Mouse (Mus musculus) CH12F3 (cell line): ENCODE results near the gene Gnao1.

Source experiments
- in situ Hi-C: fragments of 300-500 bp; cut with MboI; formaldehyde crosslinking; loops from 2 replicates; pipeline ENCODE4 v1.14.3; 2020; ENCODE audit warnings: low sequenced_read_pairs

The Gnao1 gene

DNA sequence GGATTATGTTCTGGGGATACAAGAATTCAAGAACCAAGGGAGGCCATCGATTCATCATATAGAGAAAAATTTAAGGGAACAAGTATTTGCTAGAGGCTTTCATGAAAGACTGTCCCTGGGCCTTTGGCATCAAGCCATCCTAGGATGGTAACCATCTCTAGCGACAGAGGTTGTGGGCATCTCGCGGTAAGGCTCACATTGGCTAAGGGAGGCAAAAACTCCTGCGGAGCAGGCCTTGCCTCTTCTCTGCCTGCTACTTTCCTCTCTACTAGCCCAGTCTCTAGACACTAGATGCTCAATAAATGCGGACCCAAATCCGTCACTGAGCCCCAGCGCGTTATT, at the start of gene Gnao1:
Gnao1 (plus strand) TSS at position 281 of the 342 bp plus-strand sequence.
- in situ Hi-C loops, result no loop called here

DNA sequence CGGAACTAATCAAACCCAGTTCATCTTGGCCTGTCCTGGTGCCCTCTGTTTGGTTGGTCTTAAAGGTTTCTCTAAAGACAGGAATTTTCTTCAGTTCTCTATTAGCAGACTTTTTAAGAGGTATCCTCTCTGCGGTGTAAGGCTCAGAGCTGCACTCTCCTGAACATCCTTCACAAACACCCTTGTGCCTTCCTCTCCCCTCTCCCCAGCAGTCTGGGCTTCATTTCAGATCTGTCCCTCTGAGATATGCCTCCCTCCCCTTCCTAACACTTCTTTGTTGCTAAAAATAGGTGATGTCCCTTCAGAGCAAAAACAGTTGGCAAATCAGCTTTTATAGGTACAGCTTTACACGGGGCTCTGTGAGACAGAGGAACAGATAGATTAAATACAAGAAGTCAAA, 32.2 kb upstream of the Gnao1 start:
- in situ Hi-C loops, result no loop called here

DNA sequence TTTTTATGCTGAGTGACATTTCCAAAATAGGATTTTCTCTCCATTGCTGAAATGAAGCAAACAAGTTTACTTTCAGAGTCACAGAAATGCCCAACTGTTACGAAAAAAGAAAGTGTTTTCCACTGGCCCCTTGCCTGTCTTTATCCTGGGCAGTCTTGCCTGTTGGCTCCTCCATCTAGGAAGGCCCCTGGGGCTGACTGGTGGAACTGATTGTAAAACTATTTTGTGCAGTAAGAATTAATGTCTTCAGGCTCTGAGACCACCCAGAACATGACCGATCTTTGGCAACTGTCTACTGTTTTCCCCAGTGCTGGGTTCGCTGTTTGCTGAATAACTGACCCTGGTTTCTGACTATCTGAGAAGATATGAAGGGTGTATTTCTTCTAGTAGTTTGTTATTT, 540 bp upstream of the Gnao1 start:
- in situ Hi-C loops, result no loop called here

DNA sequence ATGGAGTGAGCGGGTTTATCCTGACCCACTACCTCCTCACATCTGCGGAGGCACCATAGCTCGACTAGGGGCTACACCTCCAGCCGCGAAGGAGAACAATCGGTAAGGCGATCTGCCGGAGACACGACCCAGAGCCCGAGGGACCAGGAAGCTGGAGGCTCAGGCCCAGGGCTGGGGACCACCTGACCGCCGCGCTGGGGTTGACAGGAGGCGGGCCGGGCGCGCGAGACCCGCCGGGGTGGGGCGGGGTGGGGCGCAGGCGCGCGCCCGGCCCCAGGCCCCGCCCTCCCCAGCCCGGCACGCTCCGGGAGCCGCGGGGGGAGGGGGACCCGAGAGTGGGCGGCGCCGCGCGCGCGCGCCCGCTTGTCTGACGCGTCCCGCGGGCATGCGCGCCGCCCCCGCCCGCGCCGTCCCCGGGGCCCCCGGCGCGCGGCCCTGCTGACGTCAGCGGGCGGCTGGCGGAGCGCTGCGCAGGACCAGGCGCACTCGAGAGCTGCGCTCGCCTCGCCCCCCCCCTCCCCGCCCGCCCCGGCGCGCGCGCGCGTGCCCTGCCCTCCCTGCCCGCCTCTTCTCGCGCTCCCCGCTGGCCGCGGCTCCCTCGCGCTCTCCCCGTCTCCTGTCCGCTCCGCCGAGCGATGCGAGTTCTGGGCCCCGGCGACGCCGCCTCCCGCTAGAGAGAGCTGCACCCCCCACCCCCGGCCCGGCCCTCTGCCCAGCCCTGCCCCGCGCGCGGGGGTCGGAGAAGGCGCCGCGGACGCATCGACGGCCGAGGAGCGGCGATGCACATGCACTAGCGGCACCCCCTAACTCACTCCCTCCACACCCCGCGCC, 477 bp downstream of the Gnao1 start:
- in situ Hi-C loops, result no loop called here

DNA sequence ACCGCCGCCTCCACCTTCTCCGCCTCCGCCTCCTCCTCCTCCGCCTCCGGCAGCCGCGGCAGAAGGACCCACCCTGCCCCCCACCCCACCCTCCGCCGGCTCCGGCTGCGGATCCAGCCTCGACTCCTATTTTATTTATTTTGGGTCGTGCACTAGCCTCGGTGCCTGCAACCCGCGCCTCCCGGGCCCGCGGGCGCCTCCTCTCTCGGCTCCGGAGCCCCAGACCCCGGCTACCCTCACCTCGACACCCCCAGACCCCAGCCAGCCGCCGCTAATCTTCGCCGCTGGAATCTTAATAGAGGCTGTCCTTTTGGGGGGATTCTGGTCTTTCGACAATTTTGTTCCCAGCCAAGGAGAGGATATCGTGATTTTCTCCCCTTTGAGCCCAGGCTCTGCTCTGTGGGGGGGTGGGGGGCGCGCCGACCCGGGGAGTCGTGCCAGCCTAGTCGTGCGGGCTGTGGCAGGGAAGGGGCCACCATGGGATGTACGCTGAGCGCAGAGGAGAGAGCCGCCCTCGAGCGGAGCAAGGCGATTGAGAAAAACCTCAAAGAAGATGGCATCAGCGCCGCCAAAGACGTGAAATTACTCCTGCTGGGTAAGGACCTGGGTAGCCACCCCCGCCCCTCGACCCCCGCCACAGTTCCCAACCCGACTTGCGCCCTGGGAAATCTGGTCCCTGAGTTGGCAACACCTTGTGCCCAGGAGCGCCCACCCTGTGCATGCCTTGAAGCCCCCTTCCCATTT, 1.3 kb downstream of the Gnao1 start:
- in situ Hi-C loops, result no loop called here

GRCm38 (mm10) chr8:93811719-93812475, 2.1 kb downstream of the Gnao1 start:
- in situ Hi-C loops, result no loop called here

DNA sequence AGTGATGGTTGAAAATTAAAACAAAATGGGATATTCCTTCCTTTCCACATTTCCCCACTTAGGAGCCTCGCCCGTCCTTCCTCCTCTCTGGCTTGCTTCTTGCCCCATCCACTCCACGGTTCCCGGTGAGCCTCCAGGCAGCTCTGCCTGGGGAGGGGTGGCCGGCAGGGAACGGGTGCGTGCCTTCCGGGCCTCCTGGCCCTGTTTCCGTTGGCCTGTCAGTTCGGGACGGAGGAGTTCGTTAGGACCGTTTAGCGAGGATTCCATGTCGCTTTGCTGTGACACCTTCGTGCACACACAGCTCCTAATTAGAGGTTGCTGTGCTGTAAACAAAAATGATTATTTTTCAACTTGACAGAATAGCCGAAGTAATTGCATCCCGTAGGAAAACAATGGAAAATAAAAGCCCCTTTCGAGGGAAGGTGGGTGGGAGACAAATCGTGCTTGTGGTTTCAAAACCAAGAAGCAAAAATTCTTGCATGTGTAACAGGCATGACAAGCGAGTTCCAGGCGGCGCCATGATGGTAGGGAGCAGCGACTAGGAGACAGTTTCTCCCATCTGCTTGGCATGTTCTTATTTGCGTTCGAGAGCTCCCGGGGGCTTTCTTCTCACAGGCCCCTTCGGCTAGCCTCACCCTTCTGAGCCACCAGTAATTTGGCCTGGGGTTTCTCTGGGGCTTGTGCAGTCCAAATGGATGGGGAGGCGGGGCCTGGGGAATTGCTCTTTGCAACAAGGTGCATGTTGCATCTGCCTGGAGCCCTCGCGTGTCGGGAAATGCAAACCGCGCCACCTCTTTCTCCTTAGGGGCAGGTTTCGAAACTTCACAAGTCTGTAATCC, 3.0 kb downstream of the Gnao1 start:
- in situ Hi-C loops, result no loop called here

- in situ Hi-C loops, result no loop called here
Observed at GRCm38 (mm10) chr8:93813405-93813761, 3.6 kb downstream of the Gnao1 start.

- in situ Hi-C loops, result no loop called here
Observed at GRCm38 (mm10) chr8:93814266-93814665, 4.5 kb downstream of the Gnao1 start.

DNA sequence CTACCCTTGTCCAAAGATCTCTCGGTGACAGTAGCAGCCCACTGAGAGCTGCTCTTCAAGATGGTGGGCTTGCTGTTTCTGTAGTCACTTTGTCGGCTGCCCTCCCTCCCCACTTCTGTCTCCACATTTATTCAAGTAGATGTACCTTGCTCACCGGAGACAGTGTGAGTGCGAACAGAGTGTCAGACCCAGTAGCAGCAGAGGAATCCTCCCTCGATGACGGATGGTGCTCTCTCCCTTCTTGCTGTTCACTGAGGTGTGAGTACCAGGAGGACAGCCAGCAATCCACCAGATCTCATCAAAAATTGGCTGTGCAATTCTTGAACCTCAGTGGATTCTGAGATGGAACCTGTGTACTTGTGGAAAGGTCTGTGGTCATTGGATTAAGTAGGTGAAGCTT, 6.5 kb downstream of the Gnao1 start:
- in situ Hi-C loops, result no loop called here

GRCm38 (mm10) chr8:93817366-93817765, 7.6 kb downstream of the Gnao1 start:
- in situ Hi-C loops, result no loop called here

GRCm38 (mm10) chr8:93819929-93820328, 10.2 kb downstream of the Gnao1 start:
- in situ Hi-C loops, result no loop called here

GRCm38 (mm10) chr8:93821327-93821726, 11.6 kb downstream of the Gnao1 start:
- in situ Hi-C loops, result no loop called here

DNA sequence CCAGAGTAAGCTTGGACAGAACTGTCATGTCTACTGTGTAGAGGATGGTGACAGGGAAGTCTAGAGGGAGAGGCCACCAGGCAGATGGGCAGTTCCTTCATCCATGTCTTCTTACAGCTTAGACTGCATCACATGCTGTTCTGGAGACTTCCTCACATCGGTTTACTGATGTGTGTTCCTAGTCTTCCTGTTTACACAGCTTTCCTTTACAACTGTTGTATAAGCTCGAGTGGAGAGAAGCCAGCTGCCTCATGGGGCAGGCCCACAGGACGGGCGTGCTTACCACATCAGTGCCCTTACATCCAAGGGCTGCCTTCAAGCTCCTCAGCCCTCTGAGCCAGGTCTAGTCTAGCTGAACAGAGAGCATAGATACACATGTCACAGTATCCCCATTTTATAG, 15.6 kb downstream of the Gnao1 start:
- in situ Hi-C loops, result no loop called here

DNA sequence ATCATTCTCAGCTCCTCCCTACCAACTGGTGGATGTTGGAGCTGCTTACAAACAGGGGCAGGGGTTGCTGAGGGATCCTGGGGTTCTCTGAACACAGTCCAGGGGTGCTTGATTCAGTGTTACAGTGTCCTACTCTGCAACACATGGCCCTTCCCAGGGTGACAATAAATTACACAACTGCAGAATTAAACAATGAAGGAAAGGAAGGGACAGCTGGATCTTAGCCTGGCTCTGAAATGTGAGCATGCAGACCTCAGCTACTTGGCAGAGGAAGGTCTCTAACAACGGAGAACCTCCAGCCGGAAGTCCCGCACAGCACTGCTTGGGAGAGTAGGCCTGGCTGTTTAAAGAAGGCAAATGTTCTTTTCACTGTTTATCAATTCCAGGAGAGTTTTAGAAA, 20.9 kb downstream of the Gnao1 start:
- in situ Hi-C loops, result no loop called here

DNA sequence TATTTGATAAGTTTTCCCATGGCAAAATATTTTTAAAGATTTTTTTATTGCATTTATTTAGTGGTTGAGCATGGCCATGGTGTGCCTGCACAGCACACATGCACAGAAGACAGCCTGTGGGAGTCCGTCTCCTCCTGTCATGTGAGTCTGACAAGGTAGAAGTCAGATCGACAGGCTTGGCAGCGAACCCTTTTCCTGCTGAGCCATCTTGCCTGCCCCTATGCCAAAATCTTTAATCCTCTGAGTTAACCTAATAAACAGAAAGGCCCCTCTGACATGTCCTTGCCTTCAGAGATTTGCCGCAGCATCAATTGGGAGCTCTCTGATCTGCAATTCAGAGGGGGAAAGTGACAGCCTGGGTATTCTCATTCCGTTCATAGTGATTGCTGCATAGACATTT, 26.0 kb downstream of the Gnao1 start:
- in situ Hi-C loops, result no loop called here

GRCm38 (mm10) chr8:93839113-93839512, 29.3 kb downstream of the Gnao1 start:
- in situ Hi-C loops, result no loop called here

- in situ Hi-C loops, result no loop called here
Observed at GRCm38 (mm10) chr8:93840486-93840885, 30.7 kb downstream of the Gnao1 start.

DNA sequence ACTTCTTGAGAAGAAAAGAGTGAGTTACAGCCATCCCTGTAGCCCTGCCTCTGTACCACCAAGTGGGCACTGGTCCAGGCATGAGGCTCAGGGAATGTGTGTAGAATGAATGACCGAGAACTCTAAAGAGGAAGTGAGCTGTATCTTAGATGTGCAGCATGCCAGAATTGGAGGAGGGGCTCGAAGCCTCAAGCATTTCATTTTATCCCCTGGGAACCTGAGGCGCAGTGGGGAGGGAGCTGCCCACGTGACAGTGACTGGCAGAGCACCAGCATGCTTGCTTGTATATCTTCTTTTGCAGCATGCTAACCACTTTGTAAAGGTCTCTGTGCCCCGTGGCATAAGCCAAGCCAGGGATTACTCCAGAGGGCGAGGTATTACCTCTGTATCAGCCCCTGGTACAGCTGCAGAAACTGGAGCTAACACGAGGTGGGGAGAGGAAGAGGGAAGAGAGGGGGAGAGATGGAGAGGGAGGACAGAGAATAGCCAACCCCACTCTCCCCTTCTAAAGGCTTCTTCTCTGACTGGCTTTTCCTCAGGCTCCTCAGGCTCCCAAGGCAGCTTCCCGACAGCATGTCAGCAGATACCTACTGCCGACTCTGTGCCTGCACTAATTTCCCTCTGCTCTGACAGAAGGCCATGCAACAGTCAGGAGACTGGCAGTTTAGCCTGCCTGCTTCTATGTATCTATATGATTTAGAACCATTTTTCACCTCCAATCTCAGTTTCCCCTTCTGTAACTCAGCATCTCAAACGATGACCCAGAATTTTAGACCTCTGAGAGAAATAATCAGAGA, 31.4 kb downstream of the Gnao1 start:
- in situ Hi-C loops, result no loop called here

DNA sequence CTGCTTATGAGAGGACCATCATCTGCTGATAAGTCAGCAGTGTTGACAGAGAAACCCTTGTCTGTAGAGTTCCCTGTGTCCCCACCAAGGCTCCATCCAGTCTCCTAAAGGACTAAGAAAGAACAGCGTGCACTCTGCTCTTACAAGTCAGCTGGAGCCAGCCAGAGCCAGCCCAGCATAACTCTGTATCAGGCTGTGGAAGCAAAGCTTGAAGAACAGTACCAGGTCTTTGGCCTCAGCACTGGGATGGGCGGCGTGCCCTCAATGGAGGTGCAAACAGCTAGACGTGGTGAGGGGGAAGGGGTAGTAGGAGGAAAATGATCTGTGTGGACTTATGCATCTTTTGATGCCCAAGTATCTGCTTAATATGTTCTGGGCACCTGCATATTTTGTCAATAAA, 32.8 kb downstream of the Gnao1 start:
- in situ Hi-C loops, result no loop called here
